Mouse (Mus musculus) embryonic facial prominence, embryonic 12.5 days (tissue): ENCODE measurements around the gene Anxa2. TPM values are rescaled to one million over a fixed set of nuclear protein-coding genes. Genes with fewer than 3 reads are reported as not detected.

Source experiments
- ATAC-seq: fragments of 200-750 bp; cut with Nextera tagmentation; 2 replicates; pipeline ENCODE4 v1.8.0; 2017; ENCODE audit not compliant: insufficient number of reproducible peaks, insufficient read depth, low FRiP score, low TSS enrichment
- H3K27ac ChIP-seq: fragments of 300-500 bp; sonication (generic); 2 replicates; pipeline ENCODE4 v1.5.1; 2016; ENCODE audit warnings: mild to moderate bottlenecking
- H3K27me3 ChIP-seq: fragments of 300-500 bp; sonication (generic); 2 replicates; pipeline ENCODE4 v1.6.1; 2016; ENCODE audit warnings: mild to moderate bottlenecking, moderate library complexity
- H3K36me3 ChIP-seq: fragments of 300-500 bp; sonication (generic); 2 replicates; pipeline ENCODE4 v1.6.1; 2016; ENCODE audit warnings: mild to moderate bottlenecking
- H3K4me1 ChIP-seq: fragments of 300-500 bp; sonication (generic); 2 replicates; pipeline ENCODE4 v1.6.1; 2016
- H3K4me2 ChIP-seq: fragments of 300-500 bp; sonication (generic); replicated peaks from 2 replicates; pipeline ENCODE4 v1.6.1; 2016; ENCODE audit warnings: mild to moderate bottlenecking, moderate library complexity
- H3K4me3 ChIP-seq: fragments of 300-500 bp; sonication (generic); 2 replicates; pipeline ENCODE4 v1.5.1; 2016; ENCODE audit warnings: mild to moderate bottlenecking
- H3K9ac ChIP-seq: fragments of 300-500 bp; sonication (generic); 2 replicates; pipeline ENCODE4 v1.6.1; 2016; ENCODE audit warnings: mild to moderate bottlenecking, moderate library complexity
- H3K9me3 ChIP-seq: fragments of 300-500 bp; sonication (generic); 2 replicates; pipeline ENCODE4 v1.6.1; 2016; ENCODE audit warnings: mild to moderate bottlenecking, moderate library complexity
- WGBS: fragments of 180-500 bp; shearing (Covaris S2); methylation state at CpG from one replicate; pipeline ENCODE4 v1.1.7; 2016; 5-methylcytosine and 5-hydroxymethylcytosine counted together
- microRNA-seq: library from miRNA; unstranded; fragments of <30 nt; microRNA quantifications from one replicate; pipeline ENCODE4, GENCODE M21; 2017
- polyA plus RNA-seq: library from polyadenylated mRNA; unstranded; fragments of >200 nt; fragmentation: Nextera tagmentation; extraction: Ambion mirVana; gene quantifications from 2 replicates; pipeline ENCODE4 v1.2.1, GENCODE M21; 2016

Anxa2 gene
- polyA plus RNA-seq, 1 experiment from 2014 or later, result 636 TPM

DNA sequence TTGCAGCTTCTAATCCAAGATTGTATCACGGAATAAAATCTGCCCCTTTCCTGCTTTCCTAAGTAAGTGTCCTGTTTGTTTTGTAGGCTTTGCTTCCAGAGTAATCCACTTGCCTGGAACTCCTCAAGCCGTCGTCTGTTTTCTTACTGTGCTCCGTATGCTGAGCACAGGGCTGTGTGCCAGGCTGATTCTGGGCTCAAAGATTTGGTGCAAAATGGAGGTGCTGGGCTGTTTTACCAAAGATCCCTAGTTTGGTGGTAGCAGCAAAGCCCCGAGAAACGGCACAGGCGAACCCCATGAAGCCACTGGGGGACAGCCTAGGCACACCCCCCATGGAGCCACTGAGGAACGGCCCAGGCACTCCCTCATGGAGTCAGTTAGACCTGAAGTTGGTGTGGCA is 60.8 kb downstream of the Anxa2 start:
- 73% methylated on average over 8 of the region's 8 CpGs for WGBS
- Histone ChIP-seq H3K27ac (no peak overlapping the region), H3K4me3 (no peak overlapping the region), H3K9me3 (no peaks in the 10 kb centered on the region), H3K36me3 (no peaks in the 10 kb centered on the region), H3K4me2 (no peak overlapping the region), H3K27me3 (no peaks in the 10 kb centered on the region), H3K4me1 (no peaks in the 10 kb centered on the region), H3K9ac (no peak overlapping the region)
- no peak for ATAC-seq

DNA sequence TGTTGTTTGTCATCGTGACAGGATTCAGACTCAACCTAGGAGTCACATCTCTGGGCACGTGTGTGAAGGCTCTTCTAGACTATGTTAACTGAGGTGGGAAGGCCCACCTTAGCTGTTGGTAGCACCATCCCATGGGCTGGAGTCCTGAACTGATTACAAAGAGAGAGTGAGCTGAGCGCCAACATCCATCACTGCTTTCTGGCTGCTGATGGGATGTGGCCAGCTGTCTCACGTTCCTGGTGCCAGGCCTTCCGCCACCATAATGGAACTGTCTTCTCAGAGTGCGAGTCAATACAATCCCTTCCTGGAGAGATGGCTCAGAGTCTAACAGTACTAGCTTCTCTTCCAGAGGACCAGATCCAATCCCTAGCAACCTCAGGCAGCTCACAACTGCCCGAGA is 62.0 kb downstream of the Anxa2 start:
- H3K4me1 ChIP-seq, result no peaks in the 10 kb centered on the region
- no peaks in the 10 kb centered on the region for H3K27me3 ChIP-seq
- no peak overlapping the region for H3K4me3 ChIP-seq
- no peaks in the 10 kb centered on the region for H3K9me3 ChIP-seq
- H3K9ac ChIP-seq, result no peak overlapping the region
- H3K4me2 ChIP-seq, result no peak overlapping the region
- 86% methylated on average over 7 of the region's 7 CpGs for WGBS
- H3K36me3 ChIP-seq, result no peaks in the 10 kb centered on the region
- ATAC-seq, result no peak
- no peak overlapping the region for H3K27ac ChIP-seq

DNA sequence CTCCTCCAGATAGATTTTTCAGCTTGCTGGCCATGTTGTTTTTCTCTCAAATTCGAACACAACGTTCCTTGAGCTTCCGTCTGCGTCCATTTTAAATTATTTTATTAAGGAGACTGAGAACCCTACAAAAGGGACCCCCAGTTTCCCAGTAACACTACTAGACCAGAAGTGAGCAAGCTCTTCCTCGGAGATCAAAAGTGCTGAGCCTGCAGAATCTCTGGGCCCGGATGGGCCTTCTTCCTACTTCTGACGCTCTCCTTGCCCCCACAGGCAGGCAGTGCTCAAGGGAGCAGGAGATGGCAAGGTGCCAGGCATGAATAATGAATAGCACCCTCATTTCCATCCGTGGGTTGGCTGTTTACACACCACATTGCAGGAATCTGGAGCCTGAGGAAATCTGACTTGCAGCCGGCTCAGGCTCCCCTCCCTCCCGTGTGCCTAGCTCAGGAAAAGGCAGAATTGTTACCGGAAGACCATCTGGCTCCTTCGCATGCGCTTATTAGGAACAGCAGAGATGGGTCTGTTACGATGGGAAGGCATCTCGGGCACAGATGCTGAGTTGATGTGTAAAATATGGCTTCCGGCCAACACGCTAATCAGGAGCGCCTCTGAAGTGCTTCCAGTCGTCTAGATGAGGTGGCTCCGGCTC is 64.1 kb downstream of the Anxa2 start:
- H3K4me2 ChIP-seq, result no peak overlapping the region
- WGBS, result 61% methylated on average over 20 of the region's 20 CpGs

More for the DNA sequence above, 64.1 kb downstream of the Anxa2 start:
- no peak for ATAC-seq
- Histone ChIP-seq H3K36me3 (no peaks in the 10 kb centered on the region), H3K27ac (no peak overlapping the region), H3K4me1 (no peaks in the 10 kb centered on the region), H3K27me3 (no peaks in the 10 kb centered on the region), H3K9me3 (no peaks in the 10 kb centered on the region), H3K4me3 (no peak overlapping the region), H3K9ac (no peak overlapping the region)

Small RNA genes within 50 kb of the gene (microRNA-seq; reads per million reads assigned to microRNA genes)
- gene Mir3109, result 2.5 reads per million, percentile 10 among the genes with 10 or more reads in this experiment

Other genes with a start within 250 kb of the Anxa2 start
- 24.2 and 27.2 TPM in 2 replicates for gene Ice2, start 55.7 kb upstream of the Anxa2 start, polyA plus RNA-seq